Mouse (Mus musculus) T-cell, adult 2 months (primary cell): ENCODE data around the gene Dlg2.

Experiments
- DNase-seq: peaks from one replicate; pipeline ENCODE4 v3.0.0; 2022; ENCODE audit warnings: low spot score

Gene Dlg2

GRCm38 (mm10) chr7:91919738-91920137, 1443.3 kb downstream of the Dlg2 start:
- no peak for DNase-seq

GRCm38 (mm10) chr7:91934881-91935597, 1458.6 kb downstream of the Dlg2 start:
- no peak for DNase-seq

GRCm38 (mm10) chr7:91936193-91936592, 1459.7 kb downstream of the Dlg2 start:
- no peak for DNase-seq

GRCm38 (mm10) chr7:91943224-91943623, 1466.8 kb downstream of the Dlg2 start:
- no peak for DNase-seq

- DNase-seq: no peak
Measured at GRCm38 (mm10) chr7:91955584-91955983, 1479.1 kb downstream of the Dlg2 start.

- DNase-seq: no peak
Measured at GRCm38 (mm10) chr7:91962956-91963355, 1486.5 kb downstream of the Dlg2 start.

- DNase-seq: no peak
Measured at GRCm38 (mm10) chr7:91972970-91973369, 1496.5 kb downstream of the Dlg2 start.

- no peak for DNase-seq
Measured at GRCm38 (mm10) chr7:92003769-92004455, 1527.4 kb downstream of the Dlg2 start.

GRCm38 (mm10) chr7:92005681-92006425, 1529.4 kb downstream of the Dlg2 start:
- no peak for DNase-seq

GRCm38 (mm10) chr7:92008702-92009101, 1532.2 kb downstream of the Dlg2 start:
- DNase-seq: no peak

GRCm38 (mm10) chr7:92024928-92025327, 1548.5 kb downstream of the Dlg2 start:
- no peak for DNase-seq

GRCm38 (mm10) chr7:92025465-92026056, 1549.1 kb downstream of the Dlg2 start:
- DNase-seq: no peak

- DNase-seq: no peak
Measured at GRCm38 (mm10) chr7:92027049-92027448, 1550.6 kb downstream of the Dlg2 start.

GRCm38 (mm10) chr7:92034256-92034655, 1557.8 kb downstream of the Dlg2 start:
- no peak for DNase-seq

GRCm38 (mm10) chr7:92040187-92040586, 1563.7 kb downstream of the Dlg2 start:
- DNase-seq: no peak

- no peak for DNase-seq
Measured at GRCm38 (mm10) chr7:92040785-92041411, 1564.4 kb downstream of the Dlg2 start.

- DNase-seq: no peak
Measured at GRCm38 (mm10) chr7:92044966-92045365, 1568.5 kb downstream of the Dlg2 start.

- no peak for DNase-seq
Measured at GRCm38 (mm10) chr7:92047271-92047670, 1570.8 kb downstream of the Dlg2 start.

- no peak for DNase-seq
Measured at GRCm38 (mm10) chr7:92048876-92049275, 1572.4 kb downstream of the Dlg2 start.

- DNase-seq: no peak
Measured at GRCm38 (mm10) chr7:92066851-92067250, 1590.4 kb downstream of the Dlg2 start.

- no peak for DNase-seq
Measured at GRCm38 (mm10) chr7:92087429-92087828, 1611.0 kb downstream of the Dlg2 start.

GRCm38 (mm10) chr7:92093860-92094259, 1617.4 kb downstream of the Dlg2 start:
- DNase-seq: no peak
